Mouse (Mus musculus) liver, embryonic 14.5 days (tissue): ENCODE measurements at regions not wholly inside any gene's neighbourhood (a gene's known extent, or its start where the extent isn't known, plus 50 kb on each side); places are given as distances from the start of the nearest gene placed in this dataset.

Experiments used
- ATAC-seq: fragments of 200-750 bp; cut with Nextera tagmentation; 2 replicates; pipeline ENCODE4 v1.8.0; 2017; ENCODE audit warnings: moderate number of reproducible peaks, mild to moderate bottlenecking, moderate library complexity; ENCODE audit not compliant: insufficient read depth
- DNase-seq, 3 experiments: peaks; one replicate each; pipeline ENCODE4 v3.0.0-alpha.2; 2012 to 2013; ENCODE audit warnings: low read depth in 3 of 3, low spot score in 3 of 3
- H3K27ac ChIP-seq: fragments of 300-500 bp; sonication (generic); 2 replicates; pipeline ENCODE4 v1.5.1; 2014; ENCODE audit warnings: moderate library complexity, mild to moderate bottlenecking, control low read depth, inconsistent platforms
- H3K27me3 ChIP-seq: fragments of 300-500 bp; sonication (generic); 2 replicates; pipeline ENCODE4 v1.6.1; 2014; ENCODE audit warnings: mild to moderate bottlenecking, low read length, moderate library complexity; ENCODE audit not compliant: control insufficient read depth, insufficient read depth
- H3K36me3 ChIP-seq: fragments of 300-500 bp; sonication (generic); replicated peaks from 2 replicates; pipeline ENCODE4 v1.6.1; 2014; ENCODE audit warnings: low read depth; ENCODE audit not compliant: control insufficient read depth, insufficient read depth
- H3K4me1 ChIP-seq, 2 experiments: fragments of 200-500 bp in 1 of 2; fragments of 300-500 bp in 1 of 2; sonication (generic) in 1 of 2; replicated peaks; 2 replicates each; pipeline ENCODE4 v1.6.1; 2012 to 2014; ENCODE audit warnings: antibody characterized with exemption in 1 of 2, inconsistent platforms in 1 of 2, low read length in 1 of 2; ENCODE audit not compliant: control insufficient read depth in 2 of 2, insufficient read depth in 2 of 2
- H3K4me2 ChIP-seq: fragments of 300-500 bp; sonication (generic); 2 replicates; pipeline ENCODE4 v1.6.1; 2014; ENCODE audit warnings: low read depth, mild to moderate bottlenecking, control low read depth, moderate library complexity
- H3K4me3 ChIP-seq, 2 experiments: fragments of 200-500 bp in 1 of 2; fragments of 300-500 bp in 1 of 2; sonication (generic) in 1 of 2; 2 replicates each; pipeline ENCODE4 v1.5.1; 2012 to 2014; ENCODE audit warnings: low read depth in 2 of 2, low read length in 2 of 2, mild to moderate bottlenecking in 2 of 2, control low read depth in 1 of 2, inconsistent platforms in 1 of 2, moderate library complexity in 1 of 2; ENCODE audit not compliant: insufficient read depth in 1 of 2
- H3K9ac ChIP-seq: fragments of 300-500 bp; sonication (generic); replicated peaks from 2 replicates; pipeline ENCODE4 v1.6.1; 2014; ENCODE audit warnings: mild to moderate bottlenecking, control low read depth, moderate library complexity
- H3K9me3 ChIP-seq: fragments of 300-500 bp; sonication (generic); 2 replicates; pipeline ENCODE4 v1.6.1; 2016; ENCODE audit warnings: low read length, mixed read lengths; ENCODE audit not compliant: control insufficient read depth
- CTCF ChIP-seq: IDR thresholded peaks from 2 replicates; pipeline ENCODE4 v1.5.1; 2016; ENCODE audit warnings: antibody characterized with exemption, low read depth, control low read depth
- EP300 ChIP-seq: IDR thresholded peaks from 2 replicates; pipeline ENCODE4 v1.6.1; 2016; ENCODE audit warnings: antibody characterized with exemption, low read depth
- WGBS: fragments of 180-500 bp; shearing (Covaris S2); extraction: QIAGEN DNeasy Blood & Tissue Kit; methylation state at CpG from one replicate; pipeline ENCODE4 v1.1.7; 2014; ENCODE audit not compliant: insufficient replicate concordance; 5-methylcytosine and 5-hydroxymethylcytosine counted together

- H3K4me1 ChIP-seq = no peaks in the 10 kb centered on the region
- H3K9ac ChIP-seq = no peak overlapping the region
- WGBS = 61% methylated on average over 2 of the region's 2 CpGs
- TF ChIP-seq CTCF = no peak
- no peak for TF ChIP-seq EP300
- ATAC-seq = no peak
- no peak for DNase-seq
- H3K4me3 ChIP-seq = no peak overlapping the region
- no peaks in the 10 kb centered on the region for H3K36me3 ChIP-seq
- H3K27ac ChIP-seq = no peak overlapping the region
- H3K9me3 ChIP-seq = no peaks in the 10 kb centered on the region
- H3K4me2 ChIP-seq = no peak overlapping the region
- no peaks in the 10 kb centered on the region for H3K27me3 ChIP-seq
Measured at GRCm38 (mm10) chr12:59539788-59540187, 320.3 kb upstream of the Fbxo33 start.

GRCm38 (mm10) chr12:59530521-59530920, 311.0 kb upstream of the Fbxo33 start:
- no peak overlapping the region for H3K9ac ChIP-seq
- no peak for ATAC-seq
- H3K9me3 ChIP-seq = no peaks in the 10 kb centered on the region
- WGBS = 60% methylated on average over 4 of the region's 4 CpGs
- DNase-seq = no peak
- no peak overlapping the region for H3K4me2 ChIP-seq
- no peaks in the 10 kb centered on the region for H3K4me1 ChIP-seq
- H3K36me3 ChIP-seq = no peaks in the 10 kb centered on the region
- H3K27me3 ChIP-seq = no peaks in the 10 kb centered on the region
- TF ChIP-seq EP300 (no peak), CTCF (no peak)
- H3K4me3 ChIP-seq = no peak overlapping the region
- no peak overlapping the region for H3K27ac ChIP-seq

GRCm38 (mm10) chr12:59523368-59523767, 303.8 kb upstream of the Fbxo33 start:
- Histone ChIP-seq H3K4me3 (no peak overlapping the region), H3K4me1 (no peaks in the 10 kb centered on the region), H3K4me2 (no peak overlapping the region), H3K27ac (no peak overlapping the region), H3K36me3 (no peaks in the 10 kb centered on the region), H3K9ac (no peak overlapping the region), H3K9me3 (no peaks in the 10 kb centered on the region), H3K27me3 (no peaks in the 10 kb centered on the region)
- no peak for DNase-seq
- TF ChIP-seq EP300 = no peak
- no peak for TF ChIP-seq CTCF
- WGBS = 53% methylated on average over 2 of the region's 2 CpGs
- ATAC-seq = no peak

- TF ChIP-seq EP300 = no peak
- TF ChIP-seq CTCF = no peak
- Histone ChIP-seq H3K36me3 (no peaks in the 10 kb centered on the region), H3K9ac (no peak overlapping the region), H3K4me1 (no peaks in the 10 kb centered on the region), H3K9me3 (no peaks in the 10 kb centered on the region), H3K27ac (no peak overlapping the region), H3K4me3 (no peak overlapping the region), H3K27me3 (no peaks in the 10 kb centered on the region), H3K4me2 (no peak overlapping the region)
- no peak for DNase-seq
- WGBS = 63% methylated on average over 3 of the region's 3 CpGs
- ATAC-seq = no peak
Measured at GRCm38 (mm10) chr12:59521946-59522345, 302.4 kb upstream of the Fbxo33 start.

- DNase-seq = no peak
- no peak for TF ChIP-seq CTCF
- no peak for TF ChIP-seq EP300
- no peak overlapping the region for H3K4me3 ChIP-seq
Measured at GRCm38 (mm10) chr12:59509857-59510256, 290.3 kb upstream of the Fbxo33 start.

GRCm38 (mm10) chr12:59509175-59509574, 289.6 kb upstream of the Fbxo33 start:
- ATAC-seq (no peak), DNase-seq (no peak)
- H3K36me3 ChIP-seq = no peaks in the 10 kb centered on the region
- TF ChIP-seq CTCF (no peak), EP300 (no peak)
- WGBS = 51% methylated on average over 2 of the region's 2 CpGs
- H3K9me3 ChIP-seq = no peaks in the 10 kb centered on the region
- H3K27ac ChIP-seq = no peak overlapping the region
- no peak overlapping the region for H3K4me2 ChIP-seq
- H3K27me3 ChIP-seq = no peaks in the 10 kb centered on the region
- no peaks in the 10 kb centered on the region for H3K4me1 ChIP-seq
- no peak overlapping the region for H3K4me3 ChIP-seq
- no peak overlapping the region for H3K9ac ChIP-seq

More at GRCm38 (mm10) chr12:59509857-59510256, 290.3 kb upstream of the Fbxo33 start:
- Histone ChIP-seq H3K4me2 (no peak overlapping the region), H3K4me1 (no peaks in the 10 kb centered on the region), H3K36me3 (no peaks in the 10 kb centered on the region), H3K9me3 (no peaks in the 10 kb centered on the region), H3K27me3 (no peaks in the 10 kb centered on the region), H3K27ac (no peak overlapping the region), H3K9ac (no peak overlapping the region)
- WGBS = 61% methylated on average over 4 of the region's 4 CpGs
- no peak for ATAC-seq
